Mouse (Mus musculus): ENCODE data around the gene Spef2. TPM values are rescaled to one million over a fixed set of nuclear protein-coding genes. Genes with fewer than 3 reads are reported as not detected.
"Not testable (repeated sequence)": the region's sequence is repeated elsewhere in the genome, so short reads cannot be mapped to it uniquely, and the experiment has no call there.

Gene Spef2
- total RNA-seq, 2 experiments from 2014 or later, result 0.09 TPM; not detected in 1

DNA sequence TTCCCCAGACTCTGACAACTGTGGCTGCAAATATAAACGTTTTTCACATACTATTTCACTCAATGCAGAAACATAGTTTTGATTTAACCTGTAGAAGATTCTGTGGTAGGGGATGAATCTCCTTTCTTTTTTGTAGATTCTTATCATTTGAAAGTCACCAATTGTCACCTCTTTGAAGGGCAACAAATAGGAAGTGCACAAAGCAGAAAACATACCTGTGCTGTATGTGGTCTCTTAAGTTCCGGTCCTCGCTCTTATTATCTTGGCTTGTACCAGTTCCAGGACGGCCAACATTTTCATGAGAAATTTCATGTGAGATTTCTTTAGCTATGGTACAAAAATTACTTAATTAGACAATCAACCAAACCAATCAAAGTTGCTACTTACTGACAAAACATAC, 80.1 kb downstream of the Spef2 start:
- no peak for DNase-seq

DNA sequence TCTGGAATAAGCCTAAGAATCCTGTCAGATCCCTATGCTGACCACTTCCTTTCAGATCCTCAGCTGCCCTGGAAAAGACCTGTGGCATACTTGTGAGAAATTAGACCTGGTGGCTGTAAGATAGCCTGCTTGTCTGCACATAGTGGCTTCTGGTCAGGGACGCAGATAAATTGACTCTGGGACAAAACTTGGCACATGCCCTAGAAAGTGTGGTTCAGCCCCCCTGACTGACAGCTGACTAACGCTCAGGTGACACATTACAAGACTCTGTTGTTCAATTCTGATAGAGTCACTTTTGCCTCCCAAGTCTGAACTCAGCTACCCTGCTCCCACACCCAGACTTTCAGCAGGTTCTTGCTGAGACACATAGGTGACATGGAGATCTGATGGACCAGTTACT, 83.7 kb downstream of the Spef2 start:
- not testable (repeated sequence) for DNase-seq

DNA sequence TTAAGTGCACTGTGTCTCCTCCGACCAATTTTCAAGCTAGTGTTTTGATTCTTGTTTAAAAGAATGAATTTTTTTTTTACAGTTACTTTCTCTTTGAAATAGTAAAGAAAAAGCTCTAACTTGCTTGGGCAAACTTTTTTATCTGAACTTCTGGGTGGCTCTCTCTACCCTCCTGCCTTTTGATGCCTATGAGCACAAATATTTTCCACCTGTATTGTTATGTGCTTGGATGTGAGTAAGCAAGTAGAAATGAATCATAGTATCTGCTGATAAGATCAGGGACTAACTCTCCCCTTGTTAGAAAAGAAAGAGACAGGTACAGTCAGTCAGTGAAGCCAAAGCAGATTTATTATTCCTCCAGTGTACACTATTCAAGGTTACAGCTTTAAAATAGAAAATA, 87.5 kb downstream of the Spef2 start:
- DNase-seq, result no peak

DNA sequence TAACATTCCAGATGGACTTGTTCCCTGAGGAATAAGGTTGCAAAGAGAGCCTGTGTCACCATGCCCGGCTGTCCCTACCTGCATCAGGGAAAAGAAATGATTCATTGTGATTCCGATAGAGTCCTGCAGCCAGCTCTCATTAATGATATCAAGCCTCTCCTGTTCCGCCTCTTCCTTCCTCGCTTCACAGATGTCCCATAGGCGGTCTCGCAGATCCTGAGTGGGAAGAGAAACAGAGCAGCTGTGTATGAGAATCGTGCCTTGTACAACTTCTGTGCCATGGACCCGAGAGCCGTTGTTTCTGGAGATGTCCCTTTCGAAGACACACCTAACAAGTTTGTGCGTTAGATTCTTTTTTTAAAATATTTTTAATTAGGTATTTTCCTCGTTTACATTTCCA, 114.2 kb downstream of the Spef2 start:
- no peak for DNase-seq

DNA sequence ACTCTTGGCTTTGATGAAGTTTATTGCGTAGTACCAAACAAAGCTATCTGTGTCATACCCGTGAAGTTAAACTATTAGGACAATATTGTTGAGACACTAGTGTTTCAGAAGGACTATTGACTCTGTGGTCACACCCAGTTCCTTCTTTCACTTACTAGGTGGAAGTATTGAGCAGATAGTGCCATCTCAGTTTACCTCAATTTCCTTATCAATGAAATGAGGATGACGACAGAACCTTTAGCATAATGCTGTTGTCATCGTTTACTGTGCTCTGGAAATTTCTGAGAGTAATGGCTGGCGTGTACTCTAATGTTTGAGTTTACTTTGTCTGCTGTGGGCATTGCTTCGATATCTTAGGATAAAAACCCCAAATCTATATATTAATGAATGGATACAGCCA, 117.0 kb downstream of the Spef2 start:
- no peak for DNase-seq

DNA sequence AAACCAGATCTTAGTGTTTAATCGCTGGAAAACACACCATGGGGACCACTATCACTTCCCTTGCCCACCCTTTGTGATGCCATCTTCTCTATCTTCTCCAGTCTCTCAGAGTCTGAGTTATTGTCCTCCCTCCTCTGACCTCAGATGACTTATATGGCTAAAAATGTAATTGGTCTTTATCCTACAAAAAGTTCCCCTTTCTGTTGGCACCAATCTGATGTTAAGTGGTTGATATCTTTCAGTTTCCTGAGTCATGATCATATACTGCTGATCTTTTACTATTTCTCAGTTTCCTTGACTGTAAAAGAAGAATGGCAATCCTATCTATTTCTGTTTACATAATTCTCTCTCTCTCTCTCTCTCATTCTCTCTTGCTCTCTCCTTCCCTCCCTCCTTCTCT, 119.0 kb downstream of the Spef2 start:
- DNase-seq, result no peak

DNA sequence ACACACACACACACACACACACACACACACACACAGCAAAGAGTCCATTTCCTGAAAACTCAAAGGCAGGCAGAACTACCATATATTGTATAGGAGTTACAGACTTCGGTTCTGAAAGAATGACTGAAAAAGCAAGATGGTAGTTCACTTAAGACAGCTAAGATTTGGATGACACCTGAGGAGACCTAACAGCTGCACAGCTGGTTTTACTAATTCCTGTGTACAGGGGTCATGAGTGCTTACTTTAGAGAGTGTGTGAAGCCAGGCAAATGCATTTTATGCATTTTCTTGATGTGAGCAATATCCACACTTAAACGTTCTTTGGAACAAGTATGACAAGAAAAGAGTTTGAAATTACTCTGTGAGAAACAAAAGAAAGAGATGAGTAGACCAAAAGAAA, 124.0 kb downstream of the Spef2 start:
- DNase-seq, result no peak

DNA sequence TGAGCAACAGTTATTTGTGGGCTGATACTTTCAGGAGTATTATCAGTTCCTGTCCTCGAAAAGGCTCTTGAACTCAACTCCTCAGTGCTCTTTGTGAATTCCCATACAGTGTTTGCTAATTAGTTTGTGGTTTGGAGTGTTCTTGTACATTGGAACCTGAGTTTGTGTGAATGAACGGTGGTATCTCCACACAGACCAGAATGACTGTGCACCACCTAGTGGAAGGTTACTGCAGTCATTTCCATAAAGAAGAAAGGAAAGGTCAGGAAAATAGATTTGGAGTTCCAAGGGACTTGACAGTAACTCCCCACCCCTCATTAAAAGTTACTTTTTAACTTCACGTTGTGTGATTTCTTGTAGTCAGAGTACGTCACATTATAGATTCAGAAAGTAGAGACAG, 140.5 kb downstream of the Spef2 start:
- no peak for DNase-seq

DNA sequence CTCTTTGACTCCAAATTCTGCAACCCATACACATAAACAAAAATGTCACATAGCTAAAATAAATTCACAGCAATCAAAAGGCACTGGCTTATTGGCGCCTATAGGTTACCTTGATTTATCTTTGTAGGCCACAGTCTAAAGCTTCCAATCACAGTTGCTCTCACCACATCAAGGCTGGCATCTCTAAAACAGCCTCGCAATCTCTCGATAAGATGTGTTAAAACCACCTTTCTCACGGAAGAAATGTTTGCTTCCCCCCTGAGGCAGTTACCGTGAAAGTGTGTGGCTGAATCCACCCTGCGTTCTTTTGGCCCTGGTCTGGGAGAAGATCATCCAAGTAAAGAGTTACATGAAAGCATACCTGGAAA, 148.6 kb downstream of the Spef2 start:
- DNase-seq, result no peak

DNA sequence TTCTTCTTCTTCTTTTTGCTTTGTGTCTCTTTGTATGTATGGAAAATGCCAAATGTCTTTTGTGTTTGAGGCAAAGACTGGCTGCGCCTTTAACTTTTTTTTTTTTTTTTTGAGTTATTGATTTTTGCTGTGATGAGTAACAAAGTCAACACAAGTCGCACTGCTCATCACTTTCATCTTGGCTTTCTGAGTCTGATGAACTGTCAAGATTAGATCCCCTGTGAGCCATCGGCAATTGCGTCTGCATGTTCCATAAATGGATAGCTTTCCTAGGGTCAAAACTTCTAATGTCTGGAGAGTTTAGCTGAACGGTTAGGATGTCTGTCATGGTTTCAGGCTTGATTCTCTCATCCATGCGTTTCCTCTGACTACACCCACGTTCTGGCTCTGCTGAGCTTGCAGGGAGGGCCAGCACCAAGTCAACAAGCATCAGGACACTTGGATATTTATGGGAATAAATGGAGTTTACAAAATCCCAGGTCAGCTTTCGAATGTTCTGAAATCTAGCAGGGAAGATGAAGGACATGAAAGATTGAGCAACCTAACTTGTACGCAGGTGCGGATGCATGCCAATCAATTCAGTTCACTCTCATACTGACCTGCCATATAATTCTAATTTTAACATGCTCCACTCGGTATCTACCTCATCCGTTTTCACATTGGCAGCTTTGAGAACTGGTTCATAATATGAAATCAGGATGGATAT, 149.1 kb downstream of the Spef2 start:
- DNase-seq, result no peak

DNA sequence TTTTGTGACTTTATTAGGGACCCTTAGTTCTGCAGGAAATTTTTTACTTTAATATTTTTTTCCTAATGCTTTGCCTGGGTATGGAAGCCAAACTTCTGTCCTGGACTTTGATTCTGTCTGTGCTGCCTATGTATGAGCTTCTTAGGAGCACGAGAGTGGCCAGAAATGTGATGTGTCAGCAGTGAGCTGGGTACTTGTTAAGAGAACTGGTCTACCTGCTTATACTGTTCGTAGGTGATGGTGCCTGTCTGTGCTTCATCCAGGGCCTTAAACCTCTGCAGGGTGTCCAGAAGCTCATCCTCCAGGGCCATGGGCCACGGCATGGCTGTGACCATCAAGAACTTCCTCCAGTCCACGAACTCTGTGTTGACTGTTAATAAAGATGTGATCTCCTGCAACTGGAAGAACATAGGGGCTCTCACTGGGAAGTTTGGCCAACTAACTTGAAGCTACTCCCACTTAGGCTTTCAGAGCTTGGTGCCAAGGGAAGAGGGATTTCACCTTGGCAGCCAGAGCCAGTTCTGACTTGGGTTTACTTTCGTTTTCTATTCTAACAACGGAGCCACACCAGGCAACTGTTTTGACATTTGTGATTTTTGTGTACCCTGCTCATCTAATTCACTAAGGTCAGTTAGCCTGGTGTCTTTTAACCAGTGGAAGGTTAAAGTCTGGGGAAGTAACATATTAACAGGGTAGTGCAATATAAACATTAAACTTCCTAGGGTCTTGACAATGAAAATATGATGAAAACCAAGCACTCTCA, 152.2 kb downstream of the Spef2 start:
- DNase-seq, result no peak

DNA sequence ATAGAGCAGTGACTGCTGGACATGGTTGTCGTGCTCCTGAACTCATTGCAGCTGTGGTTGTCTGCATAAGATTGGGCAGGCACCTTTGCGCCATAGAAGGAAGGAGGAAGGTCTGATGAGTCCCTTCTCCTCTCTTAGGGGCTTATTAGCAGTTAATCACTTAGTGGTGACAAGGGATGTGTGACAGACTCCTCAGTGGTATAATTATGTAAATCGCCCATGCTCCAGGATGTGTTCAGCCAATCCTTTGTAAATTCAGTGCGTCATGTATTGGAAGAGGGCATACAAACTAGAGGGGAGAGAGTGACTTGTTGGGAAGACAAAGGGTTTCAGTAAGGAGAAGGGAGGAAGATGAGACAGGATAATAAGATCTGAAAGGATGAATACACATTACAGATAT, 158.7 kb downstream of the Spef2 start:
- DNase-seq, result no peak

DNA sequence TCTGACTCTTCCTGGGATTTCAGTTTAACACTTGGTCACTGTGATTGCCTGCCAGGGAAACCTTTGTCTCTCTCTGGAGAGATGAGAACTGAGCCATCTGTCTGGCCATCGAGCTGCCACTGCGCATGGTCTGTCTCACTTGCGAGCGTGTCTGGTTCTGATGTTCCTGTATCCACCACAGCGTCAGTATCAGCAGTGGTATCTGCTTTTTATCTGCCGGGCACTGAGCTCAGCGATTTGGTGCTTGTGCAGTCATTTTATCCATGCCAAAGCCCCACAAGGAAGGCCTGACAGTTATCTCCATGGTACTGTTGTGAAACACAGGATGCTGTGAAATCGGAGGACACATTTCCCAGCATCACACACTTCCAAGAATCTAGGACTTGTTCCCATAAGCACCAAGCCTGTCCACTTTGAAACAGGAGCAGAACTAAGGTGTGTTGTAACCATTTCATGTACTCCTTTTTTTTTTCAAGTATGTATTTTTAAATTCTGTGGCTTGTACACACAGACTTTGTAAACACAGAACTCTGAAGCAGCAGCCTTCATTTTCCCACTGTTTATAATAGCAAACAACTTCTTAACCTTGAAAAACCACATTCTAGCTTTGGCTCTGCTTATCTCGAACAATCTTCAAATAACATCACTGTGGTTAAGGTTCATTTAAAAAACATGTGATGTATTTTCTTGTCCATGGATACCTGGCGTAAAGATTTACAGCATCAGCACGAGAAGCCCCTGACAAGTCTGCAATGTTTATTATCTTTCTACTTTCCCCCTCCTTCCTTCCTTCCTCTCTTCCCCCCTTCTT, 168.0 kb downstream of the Spef2 start:
- no peak for DNase-seq

DNA sequence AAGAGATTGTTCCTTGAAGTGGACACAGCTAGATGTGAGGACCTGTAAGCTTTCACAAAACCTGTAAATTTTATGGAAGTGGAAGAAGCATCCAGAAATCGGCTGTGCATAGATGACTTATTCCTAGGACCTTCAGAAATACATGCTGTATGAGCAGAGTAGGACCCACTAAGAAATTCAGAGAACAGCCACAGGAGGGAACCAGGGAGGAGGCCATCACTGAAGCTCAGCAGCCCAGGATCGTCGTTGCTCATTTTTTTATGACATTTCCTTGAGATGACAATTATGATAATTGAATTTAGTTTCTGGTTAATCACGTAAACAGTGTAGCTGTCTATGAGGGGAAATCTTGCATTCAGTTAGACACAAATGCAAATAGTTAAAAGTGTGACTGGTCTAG, 171.4 kb downstream of the Spef2 start:
- DNase-seq, result no peak

DNA sequence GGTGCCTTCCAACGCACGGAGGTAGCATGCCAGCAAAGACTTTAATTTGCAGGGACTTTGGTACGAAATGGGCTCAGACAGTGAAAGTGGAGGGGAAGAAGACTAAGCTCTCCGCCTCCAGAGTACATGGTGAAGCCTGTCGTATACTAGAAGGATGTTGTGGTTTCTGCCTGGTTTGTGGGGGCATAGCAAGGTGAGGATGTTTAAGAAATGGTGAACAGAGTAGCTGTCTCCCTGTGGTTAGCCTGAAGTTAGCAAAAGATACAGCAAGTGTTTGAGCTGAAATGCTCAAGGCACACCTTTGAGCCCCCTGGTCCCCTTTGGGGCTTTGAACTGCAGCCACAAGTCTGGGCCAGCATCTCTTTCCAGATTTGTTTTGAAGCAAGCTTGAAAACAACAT, 173.9 kb downstream of the Spef2 start:
- no peak for DNase-seq

DNA sequence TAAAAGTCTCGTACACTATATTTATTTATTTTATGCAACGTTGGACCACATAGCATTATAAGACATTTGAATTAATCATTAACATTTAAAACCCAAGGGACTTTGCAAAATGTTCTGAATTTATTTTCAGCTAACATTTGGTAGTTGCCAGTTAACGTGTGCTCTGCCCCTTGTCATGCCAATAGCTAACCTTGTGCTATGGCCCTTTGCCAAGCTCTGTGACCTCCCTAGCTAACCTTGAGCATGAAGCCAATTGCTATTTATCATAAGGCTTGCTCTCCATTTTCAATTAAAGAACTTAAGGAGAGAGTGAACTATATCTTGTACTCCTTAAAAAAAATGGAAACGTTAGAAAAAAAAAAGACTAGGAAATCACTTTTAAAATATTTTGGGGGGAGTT, 175.3 kb downstream of the Spef2 start:
- no peak for DNase-seq

DNA sequence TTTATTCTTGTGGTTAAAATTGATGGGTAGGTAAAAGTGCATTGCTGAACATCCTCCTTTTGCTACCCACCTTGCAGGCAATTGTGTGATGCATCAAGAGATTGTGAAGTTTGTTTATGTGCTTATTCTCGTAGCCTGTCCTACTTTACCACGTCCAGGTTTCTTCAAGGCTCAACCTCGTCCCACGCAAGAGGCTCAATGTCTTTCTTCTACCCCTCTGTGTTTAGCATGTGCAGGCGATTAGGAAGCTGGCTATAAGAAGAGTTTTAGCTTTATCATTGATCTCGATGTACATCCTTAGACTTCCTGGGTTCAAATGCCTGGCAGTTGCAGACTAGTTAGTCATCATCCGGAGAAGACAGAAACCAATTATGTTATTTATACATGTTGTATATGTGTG, 176.0 kb downstream of the Spef2 start:
- no peak for DNase-seq

DNA sequence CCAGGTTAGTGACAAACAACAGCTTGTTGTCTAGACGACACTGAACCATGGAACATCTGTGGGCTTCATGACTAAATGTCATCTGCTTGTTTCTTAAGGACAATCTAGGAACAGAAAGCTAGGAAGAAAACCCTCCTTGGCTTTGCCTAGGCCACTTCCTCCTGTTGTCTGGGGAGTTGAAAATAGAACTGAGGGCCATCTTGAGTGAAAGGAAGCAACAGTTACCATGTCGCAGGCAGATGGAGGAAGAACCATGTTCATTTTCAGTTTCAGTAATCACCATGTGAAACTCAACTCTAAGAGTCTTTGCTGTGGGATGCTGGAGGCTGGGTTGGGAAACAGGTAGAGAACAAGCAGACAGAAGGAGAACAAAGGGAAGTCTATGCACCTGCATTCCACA, 176.8 kb downstream of the Spef2 start:
- no peak for DNase-seq

DNA sequence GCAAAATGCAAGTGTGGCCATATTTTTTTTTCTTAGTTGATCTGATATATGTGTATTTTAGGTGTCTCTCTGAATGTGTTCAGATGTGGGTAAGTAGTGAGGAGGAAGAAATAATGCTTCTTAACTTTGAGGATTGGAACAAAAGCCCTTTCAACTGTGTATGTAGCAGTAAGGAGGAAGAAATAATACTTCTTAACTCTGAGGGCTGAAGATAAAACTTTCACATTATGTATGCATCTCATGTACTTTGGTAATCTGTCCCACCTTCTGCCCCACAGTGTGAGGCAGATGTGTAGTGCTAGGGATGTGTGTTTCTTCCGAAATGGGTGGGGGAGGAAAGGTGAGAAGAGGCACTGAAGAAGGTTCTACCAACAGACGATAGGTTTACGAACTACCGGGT, 181.4 kb downstream of the Spef2 start:
- no peak for DNase-seq

DNA sequence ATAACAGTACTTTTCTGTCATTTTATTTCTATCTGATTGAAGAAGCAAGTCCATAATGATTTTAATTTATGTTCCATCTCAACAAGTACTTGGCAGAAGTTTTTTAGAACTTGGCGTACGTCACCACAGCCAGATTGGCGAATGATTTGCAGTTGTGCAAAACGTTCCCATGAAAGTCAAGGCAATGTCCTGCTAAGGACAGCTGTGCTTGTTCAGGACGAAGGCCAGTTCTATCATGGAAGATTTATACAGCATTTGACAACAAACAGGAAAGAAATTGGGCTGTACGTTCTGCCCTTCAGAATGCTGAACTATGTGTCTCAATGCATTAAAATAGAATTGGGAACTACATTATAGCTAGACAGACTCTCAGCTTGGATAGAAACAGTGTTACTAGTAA, 183.3 kb downstream of the Spef2 start:
- no peak for DNase-seq

DNA sequence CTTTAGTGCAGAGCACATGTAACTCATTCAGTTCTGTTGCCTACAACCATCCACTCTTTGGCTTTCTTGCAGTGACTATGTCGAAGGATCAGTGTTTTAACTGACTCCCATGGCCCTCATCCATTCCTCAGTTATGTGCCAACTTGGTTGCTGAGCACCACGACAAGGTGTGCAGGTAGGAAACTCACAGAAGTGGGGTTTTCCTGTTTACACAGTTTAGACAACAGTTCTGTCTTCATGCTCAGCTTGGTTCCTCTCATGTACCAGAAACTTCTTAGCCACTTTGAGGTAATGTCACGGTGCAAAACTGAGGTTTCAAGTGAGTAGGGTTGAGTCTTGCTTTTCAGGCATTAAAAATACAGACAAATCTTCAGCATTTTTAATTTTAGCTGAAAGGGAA, 184.5 kb downstream of the Spef2 start:
- DNase-seq, result no peak

DNA sequence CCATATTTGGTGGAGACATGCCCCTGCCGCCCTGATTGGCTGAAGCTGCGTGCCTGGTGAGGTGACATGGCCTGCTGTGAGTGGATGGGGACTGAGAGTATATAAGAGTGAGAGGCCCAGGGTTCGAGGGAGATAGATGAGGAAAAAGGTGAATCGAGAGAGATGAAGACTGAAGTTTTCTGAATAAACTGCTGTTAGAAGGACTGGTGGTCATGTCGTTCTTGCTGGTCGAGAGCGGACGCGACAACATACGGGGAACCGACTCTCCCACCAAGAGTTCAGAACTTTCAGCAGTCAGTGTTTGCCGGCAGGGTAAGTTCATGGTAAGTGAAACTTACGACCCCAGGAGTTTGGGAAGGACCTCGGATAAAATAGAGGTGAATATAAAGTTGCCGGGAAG, 191.4 kb downstream of the Spef2 start:
- not testable (repeated sequence) for DNase-seq

DNA sequence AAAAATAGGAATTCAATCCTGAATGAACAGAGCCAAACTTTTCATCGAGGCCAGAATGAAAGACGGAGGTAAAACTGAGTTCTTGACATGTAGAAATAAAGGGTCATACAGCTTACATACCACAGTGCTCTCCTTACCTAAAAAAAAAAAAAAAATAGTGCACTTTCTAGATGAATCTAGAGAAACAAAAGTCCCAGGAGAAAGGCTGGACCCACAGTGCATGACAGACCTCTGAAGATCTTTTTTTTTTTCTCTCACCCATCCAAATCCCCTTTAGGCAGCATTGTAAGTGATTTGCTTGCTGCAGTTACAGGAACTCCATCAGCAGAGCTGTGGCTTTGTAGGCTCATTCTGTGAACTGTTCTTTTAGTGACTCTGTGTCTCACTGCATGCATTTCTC, 199.7 kb downstream of the Spef2 start:
- DNase-seq, result no peak
